Mouse (Mus musculus) induced T-regulatory cell, adult 2 months (primary cell): ENCODE results near the gene Olfr1261.

Experiments used
- DNase-seq: peaks from one replicate; pipeline ENCODE4 v3.0.0-alpha.2; 2012; ENCODE audit warnings: low read depth

Olfr1261 gene

DNA sequence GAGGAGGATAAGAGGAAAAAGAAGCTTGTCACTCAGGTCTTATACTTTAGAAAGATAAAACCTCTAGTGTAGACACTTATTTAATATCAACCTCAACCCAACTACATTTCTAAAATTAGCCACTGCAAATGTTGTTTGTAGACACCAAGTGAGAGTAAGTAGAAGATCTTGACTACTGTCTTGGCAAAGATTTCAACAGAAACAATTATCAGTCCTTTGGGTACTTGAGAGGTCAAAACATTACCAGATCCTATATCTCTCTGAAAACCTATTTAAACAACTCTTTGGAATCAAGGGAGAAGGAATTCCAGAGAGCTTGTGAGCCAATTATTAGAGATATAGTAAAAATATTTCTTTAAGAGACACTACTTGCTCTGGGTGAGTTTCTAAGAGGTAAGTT, at the start of gene Olfr1261:
Gene Olfr1261, plus strand, starts transcription at position 301 of the 400 bp plus-strand sequence.
- DNase-seq = no peak

DNA sequence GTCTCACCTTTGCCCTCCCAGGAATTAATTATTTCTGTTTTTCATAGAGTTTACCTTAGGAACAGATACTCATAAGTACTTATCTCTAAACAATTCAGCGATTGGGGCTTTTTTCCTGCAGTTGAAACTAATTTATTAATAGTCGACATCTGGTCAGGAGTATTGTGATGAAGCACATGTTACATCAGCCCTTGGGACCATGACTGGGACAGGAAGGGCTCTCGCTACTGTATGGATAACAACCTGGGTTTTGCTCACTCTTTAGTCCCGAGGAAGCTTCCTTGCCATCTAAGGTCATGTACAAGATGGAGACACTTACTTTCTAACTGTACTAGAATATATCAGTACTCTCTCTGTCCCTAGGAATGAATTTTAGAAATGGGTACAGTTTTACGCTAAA, 42.5 kb upstream of the Olfr1261 start, which contains the start of gene Olfr1259:
Gene Olfr1259, minus strand, starts transcription at position 101 of the 400 bp plus-strand sequence.
- no peak for DNase-seq

DNA sequence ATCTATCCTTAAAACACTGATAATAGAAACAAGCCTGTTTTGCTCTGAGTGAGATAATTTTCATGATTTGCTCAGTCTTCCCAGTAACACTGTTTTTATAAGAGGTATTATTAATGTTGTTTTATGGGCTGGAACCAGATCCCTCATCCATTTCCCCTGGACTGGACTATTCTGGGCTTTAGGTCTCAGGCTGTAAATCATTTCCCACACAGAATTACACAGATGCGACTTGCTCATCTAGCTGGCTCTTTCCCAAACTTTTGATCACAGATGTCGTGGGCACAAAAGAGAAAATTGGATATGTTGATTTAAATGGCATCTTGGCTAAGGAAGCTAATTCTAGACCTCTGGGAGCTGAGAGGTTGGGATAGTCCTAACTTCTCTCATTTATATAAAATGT, 16.8 kb upstream of the Olfr1261 start, which contains the start of gene Olfr1260:
Gene Olfr1260, plus strand, starts transcription at position 157 of the 400 bp plus-strand sequence.
- DNase-seq = no peak

DNA sequence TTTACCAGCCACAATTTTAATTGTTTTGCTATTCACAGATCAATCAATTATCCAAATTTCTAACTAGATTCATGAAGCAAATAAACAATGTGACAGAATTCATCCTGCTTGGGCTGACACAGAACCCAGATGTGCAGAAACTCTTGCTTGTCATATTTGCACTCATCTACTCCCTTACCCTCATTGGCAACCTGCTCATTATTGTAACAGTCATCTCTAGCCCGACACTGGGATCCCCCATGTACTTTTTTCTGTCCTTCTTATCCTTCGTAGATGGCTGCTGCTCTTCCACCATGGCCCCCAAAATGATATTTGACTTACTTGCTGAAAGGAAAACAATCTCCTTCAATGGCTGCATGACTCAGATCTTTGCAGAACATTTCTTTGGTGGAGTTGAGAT, 13.3 kb upstream of the Olfr1261 start:
- no peak for DNase-seq

DNA sequence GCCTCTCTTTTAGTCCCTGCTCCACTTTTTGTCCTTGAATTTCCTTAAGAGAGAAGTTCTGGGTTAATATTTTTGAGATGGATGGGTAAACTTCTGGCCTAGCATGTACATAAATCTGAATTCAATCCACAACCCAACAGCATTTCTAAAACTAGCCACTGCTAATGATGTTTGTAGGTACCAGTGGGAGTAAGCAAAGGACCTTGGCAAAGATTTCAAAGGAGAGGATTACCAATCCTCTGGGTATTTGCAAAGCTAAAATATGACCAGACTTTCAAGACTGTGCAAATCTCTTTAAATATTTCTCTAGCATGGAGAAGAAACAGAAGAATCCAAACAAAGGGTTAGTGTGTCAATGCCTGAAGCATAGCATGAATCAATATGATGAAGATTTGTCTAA, 8.8 kb downstream of the Olfr1261 start, which contains the start of gene Olfr1262:
Gene Olfr1262, plus strand, starts transcription at position 301 of the 400 bp plus-strand sequence.
- no peak for DNase-seq

DNA sequence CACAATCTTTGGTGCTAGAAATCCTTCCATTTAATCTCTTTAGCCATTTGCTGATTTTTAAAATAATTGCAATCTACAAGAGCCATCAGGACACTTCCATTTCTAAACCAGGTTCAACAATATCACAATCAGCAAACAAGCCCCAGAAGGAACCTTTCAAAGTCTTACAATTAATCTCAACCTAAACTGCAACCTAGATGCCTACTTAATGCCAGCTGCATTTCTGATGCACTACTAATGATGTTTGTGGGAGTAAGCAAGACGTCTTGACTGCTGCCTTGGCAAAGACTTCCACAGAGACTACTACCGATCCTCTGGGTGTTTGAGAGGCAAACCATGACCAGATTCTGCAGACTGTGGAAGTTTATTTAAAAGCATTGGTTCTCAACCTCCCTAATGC, 20.8 kb downstream of the Olfr1261 start, which contains the start of gene Olfr1263:
Gene Olfr1263, plus strand, starts transcription at position 301 of the 400 bp plus-strand sequence.
- DNase-seq = no peak

DNA sequence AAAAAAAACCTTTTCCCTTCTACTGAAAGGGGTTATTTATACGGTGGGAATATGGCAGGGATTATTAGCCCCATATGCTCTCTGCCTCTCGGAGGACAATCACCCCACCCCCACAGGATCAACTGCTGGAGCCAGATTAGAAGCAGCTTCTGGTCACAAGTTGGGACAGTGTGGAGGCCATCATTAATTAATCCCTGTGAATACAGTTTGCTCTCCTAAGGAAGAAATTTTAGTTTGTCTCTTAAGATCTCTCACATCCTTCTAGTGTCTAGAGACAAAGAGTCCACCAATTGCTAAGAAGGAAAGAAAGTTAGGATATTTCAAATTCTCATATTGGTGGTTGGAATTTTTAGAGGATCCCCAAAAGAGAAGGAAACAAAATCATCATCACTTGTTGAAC, 34.5 kb downstream of the Olfr1261 start, which contains the start of gene Olfr1264:
Gene Olfr1264, minus strand, starts transcription at position 101 of the 400 bp plus-strand sequence.
- no peak for DNase-seq

DNA sequence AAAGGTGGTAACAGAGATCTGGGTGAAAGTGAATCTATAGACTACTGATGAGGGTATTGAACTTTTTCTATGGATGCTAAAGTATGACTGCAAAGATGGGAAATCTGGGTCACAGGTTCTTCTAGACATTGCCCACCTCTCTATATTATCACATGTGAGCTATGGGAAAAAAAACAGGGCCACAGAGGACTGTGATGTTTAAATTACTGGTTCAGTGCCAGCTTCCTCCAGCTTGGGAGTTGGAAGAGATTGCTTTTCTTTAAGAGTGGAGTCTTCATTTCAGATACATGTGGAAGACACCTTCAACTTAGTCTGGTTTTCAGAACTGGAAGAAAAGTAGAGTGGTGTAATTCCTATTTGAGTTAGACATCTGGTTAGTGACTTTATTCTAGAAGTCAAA, 44.0 kb downstream of the Olfr1261 start, which contains the start of gene Olfr1265:
Gene Olfr1265, plus strand, starts transcription at position 301 of the 400 bp plus-strand sequence.
- no peak for DNase-seq
